Mouse (Mus musculus) spleen, postnatal 0 days (tissue): ENCODE measurements around the gene Olfr1185-ps1. TPM values are rescaled to one million over a fixed set of nuclear protein-coding genes. Genes with fewer than 3 reads are reported as not detected.

Experiments
- polyA plus RNA-seq: library from polyadenylated mRNA; unstranded; fragments of >200 nt; fragmentation: Nextera tagmentation; extraction: Ambion mirVana; gene quantifications from 2 replicates; pipeline ENCODE4 v1.2.1, GENCODE M21; 2015

Gene Olfr1185-ps1
- not detected in 2 replicates for polyA plus RNA-seq

GRCm38 (mm10) chr2:88493020-88493419 is at the start of gene Olfr1185-ps1:
TSS of gene Olfr1185-ps1 (plus strand) at chr2:88493320.

GRCm38 (mm10) chr2:88449031-88449430 is 44.1 kb upstream of the Olfr1185-ps1 start, which contains the start of gene Gm13757:
TSS of gene Gm13757 (minus strand) at chr2:88449131.

GRCm38 (mm10) chr2:88454567-88454966 is 38.6 kb upstream of the Olfr1185-ps1 start, which contains the start of gene Olfr1183:
TSS of gene Olfr1183 (plus strand) at chr2:88454867.

GRCm38 (mm10) chr2:88483298-88483697 is 9.8 kb upstream of the Olfr1185-ps1 start, which contains the start of gene Olfr1184:
TSS of gene Olfr1184 (plus strand) at chr2:88483598.

DNA sequence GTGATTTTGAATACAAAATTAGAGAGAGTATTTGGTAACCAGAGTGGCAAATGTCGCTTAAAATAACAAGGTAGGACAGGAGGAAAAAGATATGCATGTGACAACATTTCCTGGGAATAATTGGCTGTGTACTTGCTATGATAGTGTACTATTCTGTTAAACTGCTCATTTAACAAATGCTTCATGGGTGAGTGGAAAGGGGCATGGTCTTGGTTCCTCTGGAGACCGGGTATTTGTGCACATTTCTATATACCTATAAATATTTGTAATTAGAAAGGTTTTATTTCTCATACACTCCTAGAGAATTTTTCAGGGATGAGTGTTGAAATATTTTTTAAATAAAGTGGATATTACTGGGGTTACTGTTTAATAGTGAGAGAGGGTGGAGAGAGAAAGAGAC is 25.1 kb downstream of the Olfr1185-ps1 start, which contains the start of gene Olfr1186:
Olfr1186 (plus strand) TSS at position 301 of the 400 bp plus-strand sequence.

Other genes with a start within 250 kb of the Olfr1185-ps1 start
- gene Olfr1173, start 213.4 kb upstream of the Olfr1185-ps1 start, polyA plus RNA-seq: not detected in 2 replicates
- not detected in 2 replicates for gene Olfr1174-ps, start 178.2 kb upstream of the Olfr1185-ps1 start, polyA plus RNA-seq
- not detected in 2 replicates for gene Olfr1175-ps, start 166.1 kb upstream of the Olfr1185-ps1 start, polyA plus RNA-seq
- not detected in 2 replicates for gene Olfr1176, start 156.6 kb upstream of the Olfr1185-ps1 start, polyA plus RNA-seq
- gene Olfr1177-ps, start 146.8 kb upstream of the Olfr1185-ps1 start, polyA plus RNA-seq: not detected in 2 replicates
- gene Olfr1178, start 106.3 kb upstream of the Olfr1185-ps1 start, polyA plus RNA-seq: not detected in 2 replicates
- gene Olfr1179, start 86.9 kb upstream of the Olfr1185-ps1 start, polyA plus RNA-seq: not detected in 2 replicates
- not detected in 2 replicates for gene Olfr1180, start 74.2 kb upstream of the Olfr1185-ps1 start, polyA plus RNA-seq
- not detected in 2 replicates for gene Olfr1181, start 67.1 kb upstream of the Olfr1185-ps1 start, polyA plus RNA-seq
- gene Gm13757, start 44.2 kb upstream of the Olfr1185-ps1 start, polyA plus RNA-seq: not detected in 2 replicates
- not detected in 2 replicates for gene Olfr1183, start 38.5 kb upstream of the Olfr1185-ps1 start, polyA plus RNA-seq
- gene Olfr1184, start 9.7 kb upstream of the Olfr1185-ps1 start, polyA plus RNA-seq: not detected in 2 replicates
- not detected in 2 replicates for gene Olfr1186, start 25.2 kb downstream of the Olfr1185-ps1 start, polyA plus RNA-seq
- not detected in 2 replicates for gene Olfr1188, start 63.6 kb downstream of the Olfr1185-ps1 start, polyA plus RNA-seq
- gene Olfr1189, start 93.1 kb downstream of the Olfr1185-ps1 start, polyA plus RNA-seq: not detected in 2 replicates
- gene Olfr1191-ps1, start 147.2 kb downstream of the Olfr1185-ps1 start, polyA plus RNA-seq: not detected in 2 replicates
- not detected in 2 replicates for gene Olfr1192-ps1, start 155.2 kb downstream of the Olfr1185-ps1 start, polyA plus RNA-seq
- not detected in 2 replicates for gene Olfr1193, start 182.3 kb downstream of the Olfr1185-ps1 start, polyA plus RNA-seq
- gene Olfr1195, start 195.9 kb downstream of the Olfr1185-ps1 start, polyA plus RNA-seq: not detected in 2 replicates
- gene Olfr1196, start 211.3 kb downstream of the Olfr1185-ps1 start, polyA plus RNA-seq: not detected in 2 replicates
- not detected in 2 replicates for gene Olfr1197, start 239.0 kb downstream of the Olfr1185-ps1 start, polyA plus RNA-seq